Mouse (Mus musculus) midbrain, embryonic 15.5 days (tissue): ENCODE results near the gene Arhgef12. TPM values are rescaled to one million over a fixed set of nuclear protein-coding genes. Genes with fewer than 3 reads are reported as not detected.
A peak's percentile ranks its signal among the peaks of the same experiment; 100 is the strongest.

Experiments used
- ATAC-seq: fragments of 200-750 bp; cut with Nextera tagmentation; replicated peaks from 2 replicates; pipeline ENCODE4 v1.8.0; 2017; ENCODE audit warnings: moderate TSS enrichment
- H3K27ac ChIP-seq: fragments of 300-500 bp; sonication (generic); 2 replicates; pipeline ENCODE4 v1.5.1; 2015; ENCODE audit warnings: mild to moderate bottlenecking, inconsistent platforms
- H3K27me3 ChIP-seq: fragments of 300-500 bp; sonication (generic); replicated peaks from 2 replicates; pipeline ENCODE4 v1.6.1; 2015; ENCODE audit warnings: inconsistent platforms
- H3K36me3 ChIP-seq: fragments of 300-500 bp; sonication (generic); replicated peaks from 2 replicates; pipeline ENCODE4 v1.6.1; 2015; ENCODE audit warnings: inconsistent platforms
- H3K4me1 ChIP-seq: fragments of 300-500 bp; sonication (generic); 2 replicates; pipeline ENCODE4 v1.6.1; 2015; ENCODE audit warnings: inconsistent platforms
- H3K4me2 ChIP-seq: fragments of 300-500 bp; sonication (generic); 2 replicates; pipeline ENCODE4 v1.6.1; 2015; ENCODE audit warnings: inconsistent platforms, mild to moderate bottlenecking, moderate library complexity
- H3K4me3 ChIP-seq: fragments of 300-500 bp; sonication (generic); 2 replicates; pipeline ENCODE4 v1.5.1; 2015; ENCODE audit warnings: mild to moderate bottlenecking, inconsistent platforms
- H3K9ac ChIP-seq: fragments of 300-500 bp; sonication (generic); 2 replicates; pipeline ENCODE4 v1.6.1; 2015; ENCODE audit warnings: mild to moderate bottlenecking, inconsistent platforms
- H3K9me3 ChIP-seq: fragments of 300-500 bp; sonication (generic); 2 replicates; pipeline ENCODE4 v1.6.1; 2016; ENCODE audit warnings: inconsistent platforms
- WGBS: fragments of 180-500 bp; shearing (Covaris S2); methylation state at CpG from one replicate; pipeline ENCODE4 v1.1.7; 2015; ENCODE audit warnings: mixed read lengths; 5-methylcytosine and 5-hydroxymethylcytosine counted together
- polyA plus RNA-seq: library from polyadenylated mRNA; unstranded; fragments of >200 nt; fragmentation: Nextera tagmentation; extraction: Ambion mirVana; gene quantifications from 2 replicates; pipeline ENCODE4 v1.2.1, GENCODE M21; 2015

The Arhgef12 gene
- polyA plus RNA-seq, 1 experiment from 2014 or later: 29.1 TPM

- no peaks in the 10 kb centered on the region for H3K36me3 ChIP-seq
- WGBS: 93% methylated on average over 4 of the region's 4 CpGs
- peaks cover 6% of the 10 kb centered on the region for H3K4me1 ChIP-seq
- no peak overlapping the region for H3K9ac ChIP-seq
- no peak overlapping the region for H3K27ac ChIP-seq
- H3K9me3 ChIP-seq: no peaks in the 10 kb centered on the region
- H3K4me2 ChIP-seq: no peak overlapping the region
- ATAC-seq: no peak
- no peaks in the 10 kb centered on the region for H3K27me3 ChIP-seq
- H3K4me3 ChIP-seq: no peak overlapping the region
Measured at GRCm38 (mm10) chr9:43094828-43095227, 12.2 kb downstream of the Arhgef12 start.

DNA sequence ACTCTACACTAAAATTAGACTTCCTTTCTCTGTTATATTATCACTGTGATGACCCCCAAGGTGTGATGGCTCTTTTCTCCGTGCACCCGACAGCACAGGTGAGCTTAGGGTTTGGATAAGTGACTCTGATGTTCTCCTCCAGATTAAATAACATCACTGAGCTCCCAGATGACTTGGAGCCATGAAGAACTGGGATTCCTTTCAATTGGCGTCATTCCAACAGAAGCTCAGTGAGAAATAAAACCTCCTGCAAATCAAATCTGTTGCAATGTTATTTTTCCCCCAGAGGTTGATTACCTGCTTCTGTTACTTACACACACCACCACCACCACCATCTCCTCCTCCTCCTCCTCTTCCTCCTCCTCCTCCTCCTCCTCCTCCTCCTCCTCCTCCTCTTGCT, 13.2 kb downstream of the Arhgef12 start:
- Histone ChIP-seq H3K4me3 (no peak overlapping the region), H3K4me2 (no peak overlapping the region), H3K9me3 (no peaks in the 10 kb centered on the region), H3K9ac (no peak overlapping the region), H3K36me3 (no peaks in the 10 kb centered on the region), H3K27me3 (no peaks in the 10 kb centered on the region), H3K4me1 (peaks cover 6% of the 10 kb centered on the region), H3K27ac (no peak overlapping the region)
- 74% methylated on average over 3 of the region's 3 CpGs for WGBS
- no peak for ATAC-seq

GRCm38 (mm10) chr9:43085686-43086285, 21.3 kb downstream of the Arhgef12 start:
- no peak for ATAC-seq
- WGBS: 96% methylated on average over 1 of the region's 1 CpGs

DNA sequence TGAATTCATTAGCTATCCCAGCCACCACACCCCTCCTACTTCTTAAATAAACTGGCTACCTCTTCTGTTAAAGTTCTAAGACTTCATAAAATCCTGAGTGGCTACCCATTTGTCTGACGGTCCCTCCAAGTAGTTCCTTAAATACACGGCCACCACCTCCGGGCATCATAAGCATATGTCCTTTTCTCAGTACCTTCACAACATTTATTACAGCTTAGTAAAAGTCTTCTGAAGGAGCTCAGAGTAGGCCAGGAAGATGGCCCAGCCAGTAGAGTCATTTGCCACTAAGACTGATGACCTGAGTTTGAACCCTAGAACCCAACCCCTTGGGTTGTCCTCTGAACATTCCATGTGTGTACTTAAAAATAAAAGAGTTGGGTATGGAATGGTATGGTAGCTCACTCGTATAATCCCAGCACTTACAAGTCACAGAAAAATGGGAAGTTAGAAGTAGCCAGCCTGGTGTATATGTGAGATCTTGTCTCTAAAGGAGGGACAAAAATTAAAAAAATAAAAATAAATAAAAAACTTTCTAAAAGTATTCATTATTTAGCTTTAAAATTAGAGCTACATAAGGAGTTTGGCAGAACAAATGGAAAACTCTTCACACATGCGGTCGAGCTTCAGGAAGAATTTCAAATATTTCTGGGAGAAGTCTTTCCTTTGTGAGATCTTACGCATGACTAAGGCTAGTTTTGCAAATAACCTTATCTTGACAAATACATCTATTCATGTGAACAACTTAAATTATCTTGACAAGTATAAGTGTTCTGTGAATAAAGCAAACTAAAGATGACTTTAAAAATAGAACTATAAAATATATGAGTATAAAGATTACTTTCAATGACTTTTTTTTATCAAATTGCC, 22.3 kb downstream of the Arhgef12 start:
- H3K4me2 ChIP-seq: no peak overlapping the region
- no peaks in the 10 kb centered on the region for H3K9me3 ChIP-seq
- H3K4me3 ChIP-seq: no peak overlapping the region
- H3K9ac ChIP-seq: no peak overlapping the region
- no peak overlapping the region for H3K27ac ChIP-seq
- WGBS: 82% methylated on average over 7 of the region's 7 CpGs
- H3K36me3 ChIP-seq: no peaks in the 10 kb centered on the region
- no peak for ATAC-seq
- H3K27me3 ChIP-seq: no peaks in the 10 kb centered on the region
- H3K4me1 ChIP-seq: no peaks in the 10 kb centered on the region; the same call in 1 of the 2 replicates

More at GRCm38 (mm10) chr9:43085686-43086285, 21.3 kb downstream of the Arhgef12 start:
- Histone ChIP-seq H3K9me3 (no peaks in the 10 kb centered on the region), H3K27ac (no peak overlapping the region), H3K9ac (no peak overlapping the region), H3K4me1 (no peaks in the 10 kb centered on the region; the same call in 1 of the 2 replicates), H3K4me2 (no peak overlapping the region), H3K36me3 (no peaks in the 10 kb centered on the region), H3K4me3 (no peak overlapping the region), H3K27me3 (no peaks in the 10 kb centered on the region)

- Histone ChIP-seq H3K36me3 (no peaks in the 10 kb centered on the region), H3K9me3 (no peaks in the 10 kb centered on the region), H3K4me3 (no peak overlapping the region), H3K4me2 (no peak overlapping the region), H3K27me3 (no peaks in the 10 kb centered on the region), H3K4me1 (no peaks in the 10 kb centered on the region; the same call in 1 of the 2 replicates), H3K9ac (no peak overlapping the region), H3K27ac (no peak overlapping the region)
- WGBS: 25% methylated on average over 7 of the region's 7 CpGs
- ATAC-seq: no peak
Measured at GRCm38 (mm10) chr9:43083441-43084055, 23.5 kb downstream of the Arhgef12 start.

DNA sequence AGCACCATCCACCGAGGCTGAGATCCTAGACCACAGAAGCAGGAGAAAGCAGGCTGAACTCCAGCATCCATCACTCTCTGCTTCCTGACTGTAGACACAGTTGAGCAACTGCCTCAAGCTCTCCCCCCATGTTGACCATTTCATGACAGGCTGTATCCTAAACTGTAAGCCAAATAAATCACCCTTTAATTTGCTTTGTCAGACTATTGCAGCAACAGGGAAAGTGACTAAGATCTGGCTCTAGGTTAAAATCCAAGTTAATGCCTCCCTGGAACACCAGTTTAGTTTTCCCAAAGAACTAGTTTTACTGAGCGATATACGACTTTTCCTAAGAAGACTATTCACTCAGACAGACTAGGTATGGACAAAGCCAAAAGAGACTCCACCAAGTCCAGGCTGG, 28.3 kb downstream of the Arhgef12 start:
- Histone ChIP-seq H3K4me2 (no peak overlapping the region), H3K9ac (no peak overlapping the region), H3K27ac (no peak overlapping the region), H3K9me3 (no peaks in the 10 kb centered on the region), H3K4me3 (no peak overlapping the region), H3K36me3 (no peaks in the 10 kb centered on the region), H3K27me3 (no peaks in the 10 kb centered on the region), H3K4me1 (no peaks in the 10 kb centered on the region)
- WGBS: 96% methylated on average over 3 of the region's 3 CpGs
- ATAC-seq: no peak

DNA sequence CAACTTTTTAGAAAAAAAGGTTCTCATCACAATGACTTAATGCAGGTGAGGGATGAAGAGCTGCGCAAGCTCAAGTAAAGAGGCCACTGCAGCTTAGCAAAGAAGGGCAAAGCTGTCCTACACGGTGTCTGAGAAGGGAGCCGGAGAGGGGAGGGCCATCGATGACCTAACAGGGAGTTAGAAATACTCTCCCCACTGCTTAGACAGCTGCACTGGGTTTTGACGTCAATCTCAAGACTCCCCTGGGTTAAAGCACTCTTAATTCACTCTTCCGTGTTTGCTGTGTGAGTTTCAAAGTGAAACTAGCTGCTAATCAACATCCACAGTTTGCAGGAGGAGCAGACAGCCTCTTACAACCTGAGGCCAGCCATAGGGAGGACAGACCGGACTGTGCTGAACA, 30.9 kb downstream of the Arhgef12 start:
- ATAC-seq: no peak
- no peaks in the 10 kb centered on the region for H3K36me3 ChIP-seq
- no peak overlapping the region for H3K27ac ChIP-seq
- no peaks in the 10 kb centered on the region for H3K27me3 ChIP-seq
- no peak overlapping the region for H3K4me2 ChIP-seq
- no peaks in the 10 kb centered on the region for H3K9me3 ChIP-seq
- H3K4me3 ChIP-seq: no peak overlapping the region
- H3K4me1 ChIP-seq: peaks cover 6% of the 10 kb centered on the region
- no peak overlapping the region for H3K9ac ChIP-seq
- 70% methylated on average over 7 of the region's 7 CpGs for WGBS

DNA sequence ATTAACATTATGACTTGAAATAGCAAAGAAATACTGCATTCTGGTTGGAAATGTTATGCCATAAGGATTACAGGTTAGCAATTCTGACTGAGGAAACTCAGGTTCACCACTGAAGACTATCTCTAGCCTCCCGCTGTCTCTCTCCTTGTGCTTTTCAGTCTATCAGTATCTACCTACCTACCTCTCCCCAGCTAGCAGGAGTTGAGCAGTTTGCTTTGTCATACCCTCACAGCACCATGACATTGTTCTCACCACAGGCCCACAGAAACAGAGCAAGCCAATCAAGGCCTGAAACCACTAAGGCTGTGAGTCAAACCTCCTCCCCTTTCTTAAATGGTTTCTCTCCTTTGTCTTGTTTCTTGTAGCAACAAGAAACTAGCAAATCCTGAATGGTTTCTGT, 32.4 kb downstream of the Arhgef12 start:
- Histone ChIP-seq H3K4me1 (peaks cover 6% of the 10 kb centered on the region), H3K4me2 (no peak overlapping the region), H3K36me3 (no peaks in the 10 kb centered on the region), H3K9ac (no peak overlapping the region), H3K27ac (no peak overlapping the region), H3K9me3 (no peaks in the 10 kb centered on the region), H3K4me3 (no peak overlapping the region), H3K27me3 (no peaks in the 10 kb centered on the region)
- 96% methylated on average over 1 of the region's 1 CpGs for WGBS
- no peak for ATAC-seq

DNA sequence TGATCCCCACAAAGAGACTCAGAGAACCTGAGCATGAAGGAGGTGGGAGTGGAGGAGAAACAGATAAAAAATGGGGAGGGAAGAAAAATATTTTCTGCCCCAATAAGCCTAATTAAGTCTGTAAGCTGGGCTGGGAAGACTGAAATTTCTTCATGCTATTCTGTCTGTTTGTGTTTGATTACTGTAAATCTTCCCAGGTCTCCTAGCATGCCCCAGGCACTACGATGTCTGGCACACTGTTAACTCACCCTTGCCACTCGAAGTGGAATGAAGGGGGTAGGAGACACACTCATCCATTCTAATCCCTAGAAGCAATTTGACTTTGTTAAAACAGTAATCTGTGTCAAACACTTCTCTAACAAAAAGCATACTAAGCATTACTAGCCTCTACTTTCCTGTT, 35.3 kb downstream of the Arhgef12 start:
- Histone ChIP-seq H3K9me3 (no peaks in the 10 kb centered on the region), H3K36me3 (no peaks in the 10 kb centered on the region), H3K4me2 (peak overlapping the region; percentile 54), H3K9ac (peak overlapping the region; percentile 57; the same call in 1 of the 2 replicates), H3K27ac (peak overlapping the region; percentile 89), H3K4me3 (peak overlapping the region; percentile 53), H3K27me3 (no peaks in the 10 kb centered on the region), H3K4me1 (peaks cover 30% of the 10 kb centered on the region)
- ATAC-seq: no peak; the same call in 1 of the 2 replicates
- 19% methylated on average over 2 of the region's 2 CpGs for WGBS

GRCm38 (mm10) chr9:43071176-43071575, 35.9 kb downstream of the Arhgef12 start:
- WGBS: 8% methylated on average over 4 of the region's 4 CpGs
- H3K27me3 ChIP-seq: no peaks in the 10 kb centered on the region
- peaks cover 35% of the 10 kb centered on the region for H3K4me1 ChIP-seq
- peak overlapping the region; percentile 53 for H3K4me3 ChIP-seq
- no peaks in the 10 kb centered on the region for H3K36me3 ChIP-seq
- ATAC-seq: peak; percentile 95
- no peaks in the 10 kb centered on the region for H3K9me3 ChIP-seq
- peak overlapping the region; percentile 57 for H3K9ac ChIP-seq
- H3K27ac ChIP-seq: peak overlapping the region; percentile 89
- peak overlapping the region; percentile 54 for H3K4me2 ChIP-seq

DNA sequence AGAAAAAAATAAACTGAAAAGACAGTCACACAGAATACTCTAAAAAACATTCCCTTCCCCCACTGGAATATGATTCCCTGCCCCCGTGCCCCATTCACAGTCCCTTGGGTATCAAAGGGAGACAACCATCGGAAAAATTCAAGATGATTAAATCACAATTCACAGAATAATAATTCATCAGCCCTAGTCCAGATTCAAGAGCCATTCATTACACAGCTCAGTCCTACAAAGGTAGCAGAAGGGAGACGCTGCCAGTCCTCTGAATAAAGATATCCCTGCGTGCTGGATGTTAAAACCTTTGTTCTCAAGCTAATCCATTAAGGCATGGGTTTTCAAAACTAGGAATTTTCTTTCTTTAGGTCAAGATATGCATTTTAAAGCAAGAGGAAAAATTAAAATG, 36.5 kb downstream of the Arhgef12 start:
- peak overlapping the region; percentile 89 for H3K27ac ChIP-seq
- no peaks in the 10 kb centered on the region for H3K9me3 ChIP-seq
- no peaks in the 10 kb centered on the region for H3K36me3 ChIP-seq
- peak overlapping the region; percentile 57 for H3K9ac ChIP-seq
- 14% methylated on average over 4 of the region's 4 CpGs for WGBS
- no peaks in the 10 kb centered on the region for H3K27me3 ChIP-seq
- peak; percentile 63 for ATAC-seq
- peak overlapping the region; percentile 54 for H3K4me2 ChIP-seq
- H3K4me3 ChIP-seq: peak overlapping the region; percentile 53
- peaks cover 35% of the 10 kb centered on the region for H3K4me1 ChIP-seq

GRCm38 (mm10) chr9:43070153-43070552, 36.9 kb downstream of the Arhgef12 start:
- H3K4me3 ChIP-seq: peak overlapping the region; percentile 53
- H3K27ac ChIP-seq: peak overlapping the region; percentile 89
- H3K4me1 ChIP-seq: peaks cover 35% of the 10 kb centered on the region
- ATAC-seq: peak; percentile 65; the same call in 1 of the 2 replicates
- 22% methylated on average over 2 of the region's 2 CpGs for WGBS
- H3K9me3 ChIP-seq: no peaks in the 10 kb centered on the region
- no peaks in the 10 kb centered on the region for H3K36me3 ChIP-seq
- peak overlapping the region; percentile 57 for H3K9ac ChIP-seq
- peak overlapping the region; percentile 54 for H3K4me2 ChIP-seq
- H3K27me3 ChIP-seq: no peaks in the 10 kb centered on the region
